Mouse (Mus musculus): ENCODE results near the gene Il2rb.

The Il2rb gene

GRCm38 (mm10) chr15:78520112-78520715 is 25.1 kb upstream of the Il2rb start:
- no peak for DNase-seq (ENCODE audit: low read depth)

DNA sequence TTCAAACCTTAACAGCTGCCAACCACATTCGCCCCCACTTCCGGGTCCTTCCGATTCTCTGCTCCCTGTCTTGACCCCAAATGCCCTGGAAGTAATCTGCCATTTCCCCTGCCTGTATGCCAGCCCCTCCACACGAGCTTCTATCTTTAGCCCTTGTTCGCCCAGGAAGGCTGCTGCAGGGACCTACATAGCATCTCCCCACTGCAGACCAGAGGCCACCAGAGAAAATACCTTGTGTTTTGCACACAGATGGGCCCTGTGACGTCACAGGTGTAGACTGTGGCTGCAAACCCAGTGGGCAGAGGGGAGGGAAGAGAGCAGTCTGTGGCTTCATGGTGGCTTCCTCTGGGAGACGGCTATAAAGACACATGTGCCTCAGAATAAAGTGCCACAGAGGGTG is 23.1 kb upstream of the Il2rb start:
- no peak for DNase-seq (ENCODE audit: low read depth)

GRCm38 (mm10) chr15:78515759-78516158 is 20.7 kb upstream of the Il2rb start:
- DNase-seq (ENCODE audit: low read depth) = no peak

GRCm38 (mm10) chr15:78514393-78515146 is 19.5 kb upstream of the Il2rb start:
- peak; percentile 85 for DNase-seq (ENCODE audit: low read depth)

DNA sequence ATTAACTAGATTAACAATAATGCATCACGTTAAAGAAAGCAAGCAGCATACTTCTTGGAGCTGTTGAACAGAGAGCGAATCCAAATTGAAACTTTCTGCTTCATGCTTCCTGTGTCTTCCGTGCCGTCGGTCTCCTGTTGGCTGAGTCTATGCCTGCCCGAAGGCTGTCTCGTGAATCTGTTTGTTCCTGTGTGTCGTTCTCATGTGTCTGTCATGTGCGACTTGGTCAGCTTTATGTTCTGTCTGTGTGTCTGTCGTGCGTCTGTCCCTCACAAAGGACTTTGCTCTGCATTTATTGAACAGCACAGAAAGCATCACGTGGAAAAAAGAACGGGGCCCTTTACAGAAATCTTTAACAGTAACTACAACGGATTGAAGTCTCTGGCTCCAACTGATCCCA is 17.9 kb upstream of the Il2rb start:
- no peak for DNase-seq (ENCODE audit: low read depth)

DNA sequence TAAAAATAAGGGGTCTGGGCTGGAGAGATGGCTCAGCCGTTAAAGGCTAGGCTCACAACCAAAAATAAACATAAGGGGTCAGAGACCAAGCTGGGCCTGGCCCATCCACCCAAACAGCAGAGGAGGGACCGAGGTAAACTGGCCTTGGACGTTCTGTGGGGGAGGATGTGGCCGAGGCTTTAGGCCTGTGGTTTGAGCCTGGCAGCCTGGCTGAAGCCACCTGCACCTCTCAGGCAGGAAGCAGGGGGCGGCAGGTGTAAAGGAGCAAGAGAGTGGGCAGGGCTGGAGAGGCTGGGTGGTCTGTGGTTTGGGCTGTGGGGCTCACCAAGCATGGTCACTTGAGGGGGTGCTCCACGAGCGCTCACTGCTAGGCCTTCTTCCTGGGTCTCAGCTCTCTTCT is 16.9 kb upstream of the Il2rb start:
- DNase-seq (ENCODE audit: low read depth) = no peak

DNA sequence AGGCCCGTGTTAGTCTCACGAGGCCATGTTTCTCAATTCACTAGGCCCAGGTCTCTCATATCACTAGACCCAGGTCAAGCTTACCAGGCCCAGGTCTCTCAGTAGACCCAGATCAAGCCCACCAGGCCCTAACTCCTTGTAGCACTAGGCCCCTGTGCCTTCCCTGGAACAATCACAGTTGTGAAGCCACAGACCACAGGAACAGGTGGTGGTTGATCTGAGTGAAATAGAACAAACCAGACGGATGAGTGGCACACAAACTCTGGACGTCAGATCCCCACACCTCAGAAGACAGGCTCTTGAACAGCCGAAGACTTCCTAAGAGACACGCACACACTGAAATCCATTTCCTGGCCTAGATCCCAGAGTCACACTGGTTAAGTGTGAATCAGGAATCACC is 15.7 kb upstream of the Il2rb start:
- DNase-seq (ENCODE audit: low read depth) = peak; percentile 39

DNA sequence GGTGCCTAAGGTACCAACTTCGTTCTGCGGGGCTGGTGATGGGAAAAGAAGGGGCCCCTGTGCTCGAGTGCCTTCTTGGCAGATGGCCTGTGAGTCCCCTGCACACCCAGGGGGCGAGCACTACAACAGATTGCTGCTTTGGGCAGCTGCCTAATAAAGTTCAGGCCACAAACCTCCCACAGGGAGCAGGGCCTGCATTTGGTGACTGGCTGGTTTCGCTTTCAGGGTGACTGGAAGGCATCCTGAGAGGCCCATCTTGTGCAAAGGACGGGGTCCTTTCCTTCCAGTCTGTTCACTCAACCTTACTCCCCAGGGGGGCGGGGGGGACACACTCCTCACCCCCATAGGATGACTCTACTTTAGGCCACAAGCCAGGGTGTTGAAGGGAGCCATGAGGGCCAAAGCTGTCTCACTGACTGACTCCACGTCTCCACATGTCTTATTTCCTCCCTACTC is 15.1 kb upstream of the Il2rb start:
- peak; percentile 31 for DNase-seq (ENCODE audit: low read depth)

- DNase-seq (ENCODE audit: low read depth) = no peak
These were observed 14.3 kb upstream of the Il2rb start for GRCm38 (mm10) chr15:78509297-78509899.

GRCm38 (mm10) chr15:78508443-78508842 is 13.4 kb upstream of the Il2rb start:
- DNase-seq (ENCODE audit: low read depth) = no peak

- DNase-seq (ENCODE audit: low read depth) = no peak
These were observed 10.5 kb upstream of the Il2rb start for GRCm38 (mm10) chr15:78505541-78505940.

GRCm38 (mm10) chr15:78504816-78505215 is 9.7 kb upstream of the Il2rb start:
- DNase-seq (ENCODE audit: low read depth) = no peak

DNA sequence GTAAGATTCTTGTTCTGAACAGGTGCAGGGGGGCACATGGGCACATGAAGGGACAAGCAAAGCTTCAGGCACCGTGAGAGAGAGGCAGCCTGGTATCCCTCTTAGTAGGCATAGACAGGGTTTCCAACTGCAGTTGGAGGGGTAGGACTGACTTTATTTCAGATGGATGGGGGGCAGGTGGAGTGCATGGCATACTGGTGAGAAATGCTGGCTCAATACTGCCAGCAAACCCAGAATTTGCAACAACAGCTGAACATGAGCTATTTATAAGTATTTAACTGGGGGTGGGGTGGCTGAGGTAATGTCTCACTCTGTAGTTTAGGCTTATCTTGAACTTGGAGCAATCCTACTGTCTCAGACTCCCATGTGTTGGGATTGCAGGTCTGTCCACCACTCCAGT is 8.9 kb upstream of the Il2rb start:
- no peak for DNase-seq (ENCODE audit: low read depth)

- DNase-seq (ENCODE audit: low read depth) = no peak
These were observed 7.5 kb upstream of the Il2rb start for GRCm38 (mm10) chr15:78502437-78503132.

DNA sequence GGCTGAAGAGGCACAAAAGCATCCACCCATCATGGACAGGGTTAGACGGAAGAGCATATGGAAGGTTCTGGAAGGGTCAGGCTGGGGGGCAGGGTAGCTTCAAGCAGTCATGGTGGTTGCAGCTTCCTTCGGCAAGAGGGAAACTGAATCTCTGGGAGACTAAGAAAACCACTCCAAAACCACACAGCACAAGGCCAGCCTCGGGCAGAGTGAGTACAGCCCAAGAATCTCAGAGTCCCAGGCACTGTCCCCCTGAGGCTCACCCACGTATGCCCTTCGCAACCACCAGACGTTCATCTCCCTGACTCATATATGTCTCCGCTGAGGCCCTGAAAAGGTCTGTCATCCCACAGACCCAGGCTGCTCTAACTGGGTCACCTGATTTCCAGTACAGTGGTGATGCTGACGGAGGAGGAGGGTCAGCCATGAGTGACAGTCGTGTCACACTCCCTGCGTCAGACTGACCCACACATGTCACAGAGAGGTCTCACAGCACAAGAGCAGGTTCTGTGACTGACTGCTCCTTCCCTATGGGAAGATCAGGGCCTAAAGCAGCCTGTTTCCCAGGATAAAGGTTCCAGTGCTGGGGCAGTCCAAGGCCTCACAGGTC is 1.6 kb downstream of the Il2rb start:
- DNase-seq (ENCODE audit: low read depth) = peak; percentile 70

DNA sequence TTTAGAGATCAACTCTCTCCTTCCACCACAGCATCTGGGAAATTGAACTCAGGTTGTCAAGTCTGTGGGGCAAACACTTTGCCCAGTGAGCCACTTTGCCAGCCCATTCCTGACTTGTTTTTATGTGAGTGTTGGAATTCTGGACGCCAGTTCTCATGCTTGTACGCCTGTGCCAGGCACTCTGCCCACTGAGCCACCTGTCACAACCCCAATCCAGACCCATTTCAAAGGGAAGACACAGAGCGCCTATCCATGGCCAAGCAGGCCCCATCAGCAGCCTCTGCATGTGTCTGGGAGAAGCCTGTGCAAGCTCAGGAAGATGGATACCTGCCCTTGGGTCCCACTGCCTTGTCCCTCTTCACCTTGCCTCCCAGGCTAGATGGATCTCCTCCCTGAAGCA is 3.8 kb downstream of the Il2rb start:
- no peak for DNase-seq (ENCODE audit: low read depth)

GRCm38 (mm10) chr15:78489906-78490305 is 5.2 kb downstream of the Il2rb start:
- DNase-seq (ENCODE audit: low read depth) = no peak

DNA sequence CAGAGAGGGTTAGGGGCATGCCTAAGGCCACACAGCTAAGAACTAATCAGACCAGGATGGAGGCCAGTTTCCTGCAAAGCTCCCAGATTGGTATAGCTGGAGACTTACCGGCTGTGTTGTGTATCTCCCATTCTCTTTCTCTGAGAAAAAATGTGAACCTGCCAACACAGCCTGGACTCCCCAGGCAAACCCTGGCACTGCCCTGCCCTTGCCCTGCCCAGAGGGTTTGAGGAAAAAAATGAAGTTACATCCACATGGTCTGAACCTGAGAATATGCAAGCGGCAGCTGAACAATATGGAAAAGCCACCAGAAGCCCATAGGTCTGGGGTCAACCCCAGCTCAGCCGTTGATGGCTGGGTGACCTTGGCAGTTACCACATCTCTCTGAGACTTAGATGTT is 5.8 kb downstream of the Il2rb start:
- no peak for DNase-seq (ENCODE audit: low read depth)

- peak; percentile 64 for DNase-seq (ENCODE audit: low read depth)
These were observed 8.0 kb downstream of the Il2rb start for GRCm38 (mm10) chr15:78487066-78487465.

DNA sequence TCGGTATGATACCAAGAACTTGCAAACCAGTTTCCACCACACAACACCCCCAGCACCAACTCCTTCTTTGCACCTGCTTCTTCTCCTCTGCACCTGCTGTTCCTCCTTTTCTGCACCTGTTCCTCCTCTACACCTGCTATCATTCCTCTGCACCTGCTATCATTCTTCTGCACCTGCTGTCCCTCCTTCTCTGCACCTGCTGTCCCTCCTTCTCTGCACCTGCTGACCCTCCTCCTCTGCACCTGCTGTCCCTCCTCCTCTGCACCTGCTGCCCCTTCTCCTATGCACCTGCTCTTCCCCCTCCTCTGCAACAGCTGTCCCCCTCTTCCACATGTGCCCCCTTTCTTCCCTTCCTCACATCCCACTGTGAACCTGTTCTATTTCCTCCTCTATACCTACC is 8.5 kb downstream of the Il2rb start:
- no peak for DNase-seq (ENCODE audit: low read depth)

- peak; percentile 84 for DNase-seq (ENCODE audit: low read depth)
These were observed 11.8 kb downstream of the Il2rb start for GRCm38 (mm10) chr15:78483311-78483710.

GRCm38 (mm10) chr15:78482518-78482917 is 12.6 kb downstream of the Il2rb start:
- peak; percentile 26 for DNase-seq (ENCODE audit: low read depth)

Measured in NIH3T3 (cell line).